Mouse (Mus musculus): ENCODE measurements around the gene Zfp786. TPM values are rescaled to one million over a fixed set of nuclear protein-coding genes. Genes with fewer than 3 reads are reported as not detected.
"Not testable (repeated sequence)": the region's sequence is repeated elsewhere in the genome, so short reads cannot be mapped to it uniquely, and the experiment has no call there.

Gene Zfp786
- polyA plus RNA-seq (2016; fragmentation: Nextera tagmentation; extraction: Ambion mirVana): 7.0 TPM in 2 replicates

GRCm38 (mm10) chr6:47830104-47831078, at the start of gene Zfp786:
Gene Zfp786, minus strand, starts transcription at chr6:47830867.
- H3K4me1 ChIP-seq (replicated peaks): peaks cover 18% of the 10 kb centered on the region
- H3K9me3 ChIP-seq: no peaks in the 10 kb centered on the region
- WGBS: 2% methylated on average over 64 of the region's 64 CpGs
- H3K4me3 ChIP-seq: peak within 1 kb of the TSS; percentile 87
- peaks cover 5% of the 10 kb centered on the region for H3K36me3 ChIP-seq
- no peaks in the 10 kb centered on the region for H3K27me3 ChIP-seq (ENCODE audit: insufficient read depth, poor library complexity, severe bottlenecking)
- DNase-seq (ENCODE audit: low spot score): peak; percentile 92
- H3K27ac ChIP-seq: peak within 1 kb of the TSS; percentile 96

GRCm38 (mm10) chr6:47880166-47880565, 49.5 kb upstream of the Zfp786 start:
- Histone ChIP-seq H3K27me3 (ENCODE audit: insufficient read depth, poor library complexity, severe bottlenecking) (no peaks in the 10 kb centered on the region), H3K9me3 (no peaks in the 10 kb centered on the region), H3K4me3 (no peak overlapping the region), H3K27ac (no peak overlapping the region), H3K36me3 (peaks cover 60% of the 10 kb centered on the region), H3K4me1 (replicated peaks) (peaks cover 22% of the 10 kb centered on the region)
- DNase-seq (ENCODE audit: low spot score): no peak
- 96% methylated on average over 10 of the region's 10 CpGs for WGBS

GRCm38 (mm10) chr6:47879049-47879716, 48.5 kb upstream of the Zfp786 start:
- Histone ChIP-seq H3K27me3 (ENCODE audit: insufficient read depth, poor library complexity, severe bottlenecking) (no peaks in the 10 kb centered on the region), H3K4me1 (replicated peaks) (peaks cover 22% of the 10 kb centered on the region), H3K36me3 (peaks cover 50% of the 10 kb centered on the region), H3K4me3 (peak overlapping the region; percentile 88), H3K9me3 (no peaks in the 10 kb centered on the region), H3K27ac (peak overlapping the region; percentile 96; the same call in 1 of the 2 replicates)
- 79% methylated on average over 4 of the region's 4 CpGs for WGBS
- no peak for DNase-seq (ENCODE audit: low spot score)

- H3K4me1 ChIP-seq (replicated peaks): peaks cover 22% of the 10 kb centered on the region
- H3K4me3 ChIP-seq: peak overlapping the region; percentile 88
- H3K36me3 ChIP-seq: peaks cover 44% of the 10 kb centered on the region
- H3K9me3 ChIP-seq: no peaks in the 10 kb centered on the region
- peak; percentile 6 for DNase-seq (ENCODE audit: low spot score)
- H3K27me3 ChIP-seq (ENCODE audit: insufficient read depth, poor library complexity, severe bottlenecking): no peaks in the 10 kb centered on the region
- WGBS: 51% methylated on average over 3 of the region's 3 CpGs
- peak overlapping the region; percentile 96 for H3K27ac ChIP-seq
Measured at GRCm38 (mm10) chr6:47878593-47878992, 47.9 kb upstream of the Zfp786 start.

GRCm38 (mm10) chr6:47878133-47878514, 47.5 kb upstream of the Zfp786 start:
- DNase-seq (ENCODE audit: low spot score): no peak
- Histone ChIP-seq H3K36me3 (peaks cover 39% of the 10 kb centered on the region), H3K4me3 (peak overlapping the region; percentile 88), H3K4me1 (replicated peaks) (peaks cover 22% of the 10 kb centered on the region), H3K9me3 (no peaks in the 10 kb centered on the region), H3K27me3 (ENCODE audit: insufficient read depth, poor library complexity, severe bottlenecking) (no peaks in the 10 kb centered on the region), H3K27ac (peak overlapping the region; percentile 96)
- WGBS: 2% methylated on average over 11 of the region's 11 CpGs

- Histone ChIP-seq H3K27ac (peak overlapping the region; percentile 96), H3K36me3 (peaks cover 34% of the 10 kb centered on the region), H3K4me3 (peak overlapping the region; percentile 88), H3K4me1 (replicated peaks) (peaks cover 22% of the 10 kb centered on the region), H3K27me3 (ENCODE audit: insufficient read depth, poor library complexity, severe bottlenecking) (no peaks in the 10 kb centered on the region), H3K9me3 (no peaks in the 10 kb centered on the region)
- DNase-seq (ENCODE audit: low spot score): peak; percentile 93
- WGBS: under 1% methylated on average over 71 of the region's 71 CpGs
Measured at GRCm38 (mm10) chr6:47877461-47878132, 46.9 kb upstream of the Zfp786 start.

- Histone ChIP-seq H3K27me3 (ENCODE audit: insufficient read depth, poor library complexity, severe bottlenecking) (no peaks in the 10 kb centered on the region), H3K4me3 (peak within 1 kb of the TSS; percentile 88), H3K36me3 (peaks cover 29% of the 10 kb centered on the region), H3K27ac (peak within 1 kb of the TSS; percentile 96), H3K4me1 (replicated peaks) (peaks cover 22% of the 10 kb centered on the region), H3K9me3 (no peaks in the 10 kb centered on the region)
- 5% methylated on average over 9 of the region's 9 CpGs for WGBS
- no peak for DNase-seq (ENCODE audit: low spot score)
Measured at GRCm38 (mm10) chr6:47877058-47877457, 46.4 kb upstream of the Zfp786 start, which contains the start of gene Zfp282. Gene Zfp282, plus strand, starts transcription at chr6:47877204.

- H3K9me3 ChIP-seq: no peaks in the 10 kb centered on the region
- no peaks in the 10 kb centered on the region for H3K4me1 ChIP-seq (replicated peaks)
- H3K27me3 ChIP-seq (ENCODE audit: insufficient read depth, poor library complexity, severe bottlenecking): no peaks in the 10 kb centered on the region
- no peak overlapping the region for H3K4me3 ChIP-seq
- DNase-seq (ENCODE audit: low spot score): no peak
- H3K27ac ChIP-seq: no peak overlapping the region
- 88% methylated on average over 5 of the region's 5 CpGs for WGBS
- H3K36me3 ChIP-seq: peaks cover 20% of the 10 kb centered on the region
Measured at GRCm38 (mm10) chr6:47872266-47872665, 41.6 kb upstream of the Zfp786 start.

- not testable (repeated sequence) for DNase-seq (ENCODE audit: low spot score); H3K27me3 ChIP-seq (ENCODE audit: insufficient read depth, poor library complexity, severe bottlenecking); H3K4me1 ChIP-seq (replicated peaks); H3K4me3 ChIP-seq; H3K9me3 ChIP-seq; H3K27ac ChIP-seq
- WGBS: 90% methylated on average over 3 of the region's 3 CpGs
- H3K36me3 ChIP-seq: peaks cover 46% of the 10 kb centered on the region
Measured at GRCm38 (mm10) chr6:47857729-47858128, 27.1 kb upstream of the Zfp786 start.

GRCm38 (mm10) chr6:47857241-47857640, 26.6 kb upstream of the Zfp786 start:
- WGBS: 95% methylated on average over 6 of the region's 6 CpGs
- Histone ChIP-seq H3K27ac (no peak overlapping the region), H3K36me3 (peaks cover 42% of the 10 kb centered on the region), H3K4me1 (replicated peaks) (no peaks in the 10 kb centered on the region), H3K27me3 (ENCODE audit: insufficient read depth, poor library complexity, severe bottlenecking) (no peaks in the 10 kb centered on the region), H3K9me3 (no peaks in the 10 kb centered on the region; the same call in 1 of the 2 replicates), H3K4me3 (no peak overlapping the region)
- no peak for DNase-seq (ENCODE audit: low spot score)

- Histone ChIP-seq H3K4me3 (no peak overlapping the region), H3K27ac (no peak overlapping the region), H3K27me3 (ENCODE audit: insufficient read depth, poor library complexity, severe bottlenecking) (no peaks in the 10 kb centered on the region), H3K4me1 (replicated peaks) (no peaks in the 10 kb centered on the region), H3K36me3 (peaks cover 20% of the 10 kb centered on the region), H3K9me3 (no peaks in the 10 kb centered on the region)
- DNase-seq (ENCODE audit: low spot score): no peak
Measured at GRCm38 (mm10) chr6:47845779-47846178, 15.1 kb upstream of the Zfp786 start.

- WGBS: 94% methylated on average over 1 of the region's 1 CpGs
- DNase-seq (ENCODE audit: low spot score): no peak
- Histone ChIP-seq H3K9me3 (no peaks in the 10 kb centered on the region), H3K36me3 (peaks cover 25% of the 10 kb centered on the region), H3K4me3 (no peak overlapping the region), H3K27ac (no peak overlapping the region), H3K27me3 (ENCODE audit: insufficient read depth, poor library complexity, severe bottlenecking) (no peaks in the 10 kb centered on the region), H3K4me1 (replicated peaks) (no peaks in the 10 kb centered on the region)
Measured at GRCm38 (mm10) chr6:47842337-47842736, 11.7 kb upstream of the Zfp786 start.
